Mouse (Mus musculus): ENCODE results near the gene Hipk1. TPM values are rescaled to one million over a fixed set of nuclear protein-coding genes. Genes with fewer than 3 reads are reported as not detected.

Hipk1 gene
- polyA plus RNA-seq (2014; fragmentation: Illumina TruSeq; extraction: RNeasy Lipid Tissue Mini Kit (QIAGEN cat#74804); ENCODE audit: low read depth, low replicate concordance): 32.5 TPM

GRCm38 (mm10) chr3:103791230-103792110, at the start of gene Hipk1:
TSS of gene Hipk1 (minus strand) at chr3:103791563.

GRCm38 (mm10) chr3:103832426-103832825, 41.1 kb upstream of the Hipk1 start, which contains the start of gene Bcl2l15:
TSS of gene Bcl2l15 (plus strand) at chr3:103832601.

GRCm38 (mm10) chr3:103808891-103809798, 17.8 kb upstream of the Hipk1 start, which contains the start of the genes Dclre1b, Ap4b1 and Gm43064:
TSS of gene Dclre1b (minus strand) at chr3:103809444.
TSS of gene Ap4b1 (plus strand) at chr3:103809520.
TSS of gene Gm43064 (plus strand) at chr3:103809573.

GRCm38 (mm10) chr3:103739329-103739728, 52.0 kb downstream of the Hipk1 start, which contains the start of gene Gm10964:
TSS of gene Gm10964 (plus strand) at chr3:103739366.

GRCm38 (mm10) chr3:103737778-103738571, 53.4 kb downstream of the Hipk1 start, which contains the start of gene Olfml3:
TSS of gene Olfml3 (minus strand) at chr3:103738001.

Other genes starting within 250 kb of the Hipk1 start
- not detected for gene Syt6, start 216.3 kb downstream of the Hipk1 start, polyA plus RNA-seq (2014; fragmentation: Illumina TruSeq; extraction: RNeasy Lipid Tissue Mini Kit (QIAGEN cat#74804); ENCODE audit: low read depth, low replicate concordance)
- not detected for gene Atg4a-ps, start 145.5 kb downstream of the Hipk1 start, polyA plus RNA-seq (2014; fragmentation: Illumina TruSeq; extraction: RNeasy Lipid Tissue Mini Kit (QIAGEN cat#74804); ENCODE audit: low read depth, low replicate concordance)
- 9.0 TPM for gene Olfml3, start 53.6 kb downstream of the Hipk1 start, polyA plus RNA-seq (2014; fragmentation: Illumina TruSeq; extraction: RNeasy Lipid Tissue Mini Kit (QIAGEN cat#74804); ENCODE audit: low read depth, low replicate concordance)
- not detected for gene Gm10964, start 52.2 kb downstream of the Hipk1 start, polyA plus RNA-seq (2014; fragmentation: Illumina TruSeq; extraction: RNeasy Lipid Tissue Mini Kit (QIAGEN cat#74804); ENCODE audit: low read depth, low replicate concordance)
- gene Dclre1b, start 17.9 kb upstream of the Hipk1 start, polyA plus RNA-seq (2014; fragmentation: Illumina TruSeq; extraction: RNeasy Lipid Tissue Mini Kit (QIAGEN cat#74804); ENCODE audit: low read depth, low replicate concordance): 3.5 TPM
- gene Ap4b1, start 18.0 kb upstream of the Hipk1 start, polyA plus RNA-seq (2014; fragmentation: Illumina TruSeq; extraction: RNeasy Lipid Tissue Mini Kit (QIAGEN cat#74804); ENCODE audit: low read depth, low replicate concordance): 18.4 TPM
- not detected for gene Gm43064, start 18.0 kb upstream of the Hipk1 start, polyA plus RNA-seq (2014; fragmentation: Illumina TruSeq; extraction: RNeasy Lipid Tissue Mini Kit (QIAGEN cat#74804); ENCODE audit: low read depth, low replicate concordance)
- gene Bcl2l15, start 41.0 kb upstream of the Hipk1 start, polyA plus RNA-seq (2014; fragmentation: Illumina TruSeq; extraction: RNeasy Lipid Tissue Mini Kit (QIAGEN cat#74804); ENCODE audit: low read depth, low replicate concordance): not detected
- 0.99 TPM for gene Ptpn22, start 68.2 kb upstream of the Hipk1 start, polyA plus RNA-seq (2014; fragmentation: Illumina TruSeq; extraction: RNeasy Lipid Tissue Mini Kit (QIAGEN cat#74804); ENCODE audit: low read depth, low replicate concordance)
- 7.3 TPM for gene Rsbn1, start 122.6 kb upstream of the Hipk1 start, polyA plus RNA-seq (2014; fragmentation: Illumina TruSeq; extraction: RNeasy Lipid Tissue Mini Kit (QIAGEN cat#74804); ENCODE audit: low read depth, low replicate concordance)
- 8.5 TPM for gene Phtf1, start 176.5 kb upstream of the Hipk1 start, polyA plus RNA-seq (2014; fragmentation: Illumina TruSeq; extraction: RNeasy Lipid Tissue Mini Kit (QIAGEN cat#74804); ENCODE audit: low read depth, low replicate concordance)

Data from heart, adult 10 weeks (tissue).